Mouse (Mus musculus) liver, embryonic 13.5 days (tissue): ENCODE measurements at regions not wholly inside any gene's neighbourhood (a gene's known extent, or its start where the extent isn't known, plus 50 kb on each side); places are given as distances from the start of the nearest gene placed in this dataset.

Experiments
- ATAC-seq: fragments of 200-750 bp; cut with Nextera tagmentation; 2 replicates; pipeline ENCODE4 v1.8.0; 2017; ENCODE audit warnings: low read depth, mild to moderate bottlenecking, moderate number of reproducible peaks, moderate library complexity
- DNase-seq: peaks from one replicate; pipeline ENCODE4 v3.0.0; 2022
- H3K27ac ChIP-seq: fragments of 300-500 bp; sonication (generic); 2 replicates; pipeline ENCODE4 v1.5.1; 2015; ENCODE audit warnings: moderate library complexity, mild to moderate bottlenecking, inconsistent platforms
- H3K27me3 ChIP-seq: fragments of 300-500 bp; sonication (generic); 2 replicates; pipeline ENCODE4 v1.6.1; 2015; ENCODE audit warnings: mild to moderate bottlenecking, inconsistent platforms
- H3K36me3 ChIP-seq: fragments of 300-500 bp; sonication (generic); 2 replicates; pipeline ENCODE4 v1.6.1; 2015; ENCODE audit warnings: mild to moderate bottlenecking, inconsistent platforms
- H3K4me1 ChIP-seq: fragments of 300-500 bp; sonication (generic); replicated peaks from 2 replicates; pipeline ENCODE4 v1.6.1; 2015; ENCODE audit warnings: inconsistent platforms
- H3K4me2 ChIP-seq: fragments of 300-500 bp; sonication (generic); 2 replicates; pipeline ENCODE4 v1.6.1; 2015; ENCODE audit warnings: inconsistent platforms, mild to moderate bottlenecking, moderate library complexity
- H3K4me3 ChIP-seq: fragments of 300-500 bp; sonication (generic); replicated peaks from 2 replicates; pipeline ENCODE4 v1.5.1; 2015; ENCODE audit warnings: mild to moderate bottlenecking, inconsistent platforms
- H3K9ac ChIP-seq: fragments of 300-500 bp; sonication (generic); 2 replicates; pipeline ENCODE4 v1.6.1; 2015; ENCODE audit warnings: mild to moderate bottlenecking, inconsistent platforms
- H3K9me3 ChIP-seq: fragments of 300-500 bp; sonication (generic); replicated peaks from 2 replicates; pipeline ENCODE4 v1.6.1; 2016; ENCODE audit warnings: inconsistent platforms
- WGBS: fragments of 180-500 bp; shearing (Covaris S2); methylation state at CpG from one replicate; pipeline ENCODE4 v1.1.7; 2015; ENCODE audit not compliant: insufficient replicate concordance; 5-methylcytosine and 5-hydroxymethylcytosine counted together

DNA sequence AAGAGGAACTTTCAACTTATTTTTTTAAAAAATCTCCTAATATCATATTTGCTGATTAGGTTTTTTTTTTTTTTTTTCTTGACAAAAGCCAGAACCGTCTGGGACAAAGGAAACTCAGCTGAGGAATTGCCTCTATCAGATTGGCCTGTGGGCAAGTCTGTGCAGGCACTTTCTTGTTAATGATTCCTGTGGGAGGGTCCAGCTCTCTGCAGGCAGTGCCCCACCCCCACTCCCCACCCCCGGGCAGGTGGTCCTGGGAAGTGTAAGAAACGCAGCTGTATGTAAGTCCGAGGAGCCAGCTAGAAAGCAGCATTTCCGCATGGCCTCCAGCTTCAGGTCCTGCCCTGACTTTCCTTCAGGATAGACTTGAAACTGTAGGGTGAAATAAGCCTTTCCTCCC is 377.7 kb downstream of the Sox2 start:
- H3K4me3 ChIP-seq, result no peak overlapping the region
- no peaks in the 10 kb centered on the region for H3K9me3 ChIP-seq
- H3K9ac ChIP-seq, result no peak overlapping the region
- DNase-seq (no peak), ATAC-seq (no peak)
- WGBS, result 12% methylated on average over 5 of the region's 5 CpGs
- H3K4me2 ChIP-seq, result no peak overlapping the region
- no peaks in the 10 kb centered on the region for H3K27me3 ChIP-seq
- no peaks in the 10 kb centered on the region for H3K36me3 ChIP-seq
- no peaks in the 10 kb centered on the region for H3K4me1 ChIP-seq
- H3K27ac ChIP-seq, result no peak overlapping the region

GRCm38 (mm10) chr3:35029924-35030323 is 379.7 kb downstream of the Sox2 start:
- 68% methylated on average over 8 of the region's 8 CpGs for WGBS
- H3K4me1 ChIP-seq, result no peaks in the 10 kb centered on the region

DNA sequence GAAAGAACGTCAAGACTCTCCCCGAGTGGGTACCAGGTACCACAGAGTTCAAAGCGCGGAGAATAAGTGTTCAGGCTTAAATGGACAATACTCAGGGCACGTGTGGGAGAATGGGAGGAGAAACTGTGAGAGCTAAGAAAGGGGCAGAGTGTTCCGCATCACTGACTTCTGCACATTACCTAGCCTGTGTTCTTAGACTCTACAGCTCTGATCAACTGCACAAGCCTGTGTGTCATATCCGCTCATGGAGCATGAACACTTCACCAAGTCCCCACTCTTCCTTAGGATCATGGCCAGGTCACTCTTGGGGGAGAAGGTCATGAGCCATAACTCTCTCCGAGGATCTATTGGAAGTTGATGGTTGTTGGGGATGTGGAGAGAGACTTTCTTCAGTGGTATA is 383.4 kb downstream of the Sox2 start:
- 70% methylated on average over 8 of the region's 8 CpGs for WGBS
- no peak overlapping the region for H3K9ac ChIP-seq
- H3K4me3 ChIP-seq, result no peak overlapping the region
- ATAC-seq (no peak), DNase-seq (no peak)
- H3K4me1 ChIP-seq, result no peaks in the 10 kb centered on the region
- H3K4me2 ChIP-seq, result no peak overlapping the region
- no peaks in the 10 kb centered on the region for H3K36me3 ChIP-seq
- no peaks in the 10 kb centered on the region for H3K27me3 ChIP-seq
- no peaks in the 10 kb centered on the region; the same call in 1 of the 2 replicates for H3K9me3 ChIP-seq
- no peak overlapping the region for H3K27ac ChIP-seq

More at GRCm38 (mm10) chr3:35029924-35030323, 379.7 kb downstream of the Sox2 start:
- Histone ChIP-seq H3K9ac (no peak overlapping the region), H3K27ac (no peak overlapping the region), H3K4me3 (no peak overlapping the region), H3K36me3 (no peaks in the 10 kb centered on the region), H3K4me2 (no peak overlapping the region), H3K9me3 (no peaks in the 10 kb centered on the region), H3K27me3 (no peaks in the 10 kb centered on the region)
- ATAC-seq (no peak), DNase-seq (no peak)

DNA sequence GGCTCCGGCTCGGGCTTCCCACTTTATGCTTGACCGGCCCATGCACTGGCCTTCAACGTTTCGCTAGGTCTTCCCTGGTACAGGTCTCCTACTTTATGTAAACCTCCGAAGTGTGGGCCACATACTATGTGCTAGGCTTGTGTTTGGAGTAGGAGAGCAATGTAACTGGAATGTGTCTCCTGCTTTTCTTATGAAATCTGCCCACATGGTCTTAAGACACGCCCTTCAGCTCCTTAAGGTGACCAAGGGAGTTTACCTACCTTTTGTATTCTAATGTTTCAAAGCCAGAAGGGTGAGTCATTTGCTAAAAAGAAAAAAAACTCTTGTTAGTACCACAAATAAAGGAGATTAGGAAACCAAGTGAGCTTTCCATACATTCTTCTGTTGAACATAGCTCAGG is 385.0 kb downstream of the Sox2 start:
- Histone ChIP-seq H3K4me1 (no peaks in the 10 kb centered on the region), H3K27ac (no peak overlapping the region), H3K4me2 (no peak overlapping the region), H3K9me3 (no peaks in the 10 kb centered on the region; the same call in 1 of the 2 replicates), H3K9ac (no peak overlapping the region), H3K36me3 (no peaks in the 10 kb centered on the region), H3K27me3 (no peaks in the 10 kb centered on the region), H3K4me3 (no peak overlapping the region)
- WGBS, result 71% methylated on average over 7 of the region's 7 CpGs
- DNase-seq (no peak), ATAC-seq (no peak)

- no peak overlapping the region for H3K9ac ChIP-seq
- H3K36me3 ChIP-seq, result no peaks in the 10 kb centered on the region
- ATAC-seq (no peak), DNase-seq (no peak)
- 60% methylated on average over 2 of the region's 2 CpGs for WGBS
- no peak overlapping the region for H3K4me2 ChIP-seq
- H3K9me3 ChIP-seq, result no peaks in the 10 kb centered on the region
- no peak overlapping the region for H3K27ac ChIP-seq
- H3K4me3 ChIP-seq, result no peak overlapping the region
- no peaks in the 10 kb centered on the region for H3K27me3 ChIP-seq
- no peaks in the 10 kb centered on the region for H3K4me1 ChIP-seq
These were observed 393.5 kb downstream of the Sox2 start for GRCm38 (mm10) chr3:35043705-35044104.

DNA sequence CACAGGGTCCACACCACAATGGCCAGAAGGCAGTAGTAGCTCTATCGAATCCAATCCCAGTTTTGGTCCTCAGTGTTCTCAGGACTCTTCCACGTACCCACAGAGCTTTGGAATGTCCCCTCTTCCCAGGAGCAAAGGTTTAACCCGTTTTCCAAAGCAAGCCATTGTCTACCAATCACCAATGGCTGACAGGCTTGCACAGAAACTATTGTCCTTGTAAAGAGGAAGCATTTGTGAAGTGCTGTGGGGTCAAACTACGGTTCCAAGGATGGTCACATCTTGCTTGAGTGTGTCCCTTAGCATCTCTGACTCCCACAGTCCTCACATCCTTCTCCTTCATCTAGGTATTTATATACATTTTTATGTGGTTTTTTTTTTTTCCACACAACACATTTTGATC is 409.2 kb downstream of the Sox2 start:
- WGBS, result 28% methylated on average over 4 of the region's 4 CpGs
- H3K4me3 ChIP-seq, result no peak overlapping the region

GRCm38 (mm10) chr3:35060042-35060441 is 409.8 kb downstream of the Sox2 start:
- no peak overlapping the region for H3K4me2 ChIP-seq
- no peak overlapping the region for H3K9ac ChIP-seq
- 39% methylated on average over 10 of the region's 10 CpGs for WGBS
- ATAC-seq (no peak), DNase-seq (no peak)
- H3K27me3 ChIP-seq, result no peaks in the 10 kb centered on the region
- H3K27ac ChIP-seq, result no peak overlapping the region
- H3K4me3 ChIP-seq, result no peak overlapping the region
- H3K36me3 ChIP-seq, result no peaks in the 10 kb centered on the region
- H3K4me1 ChIP-seq, result no peaks in the 10 kb centered on the region
- no peaks in the 10 kb centered on the region for H3K9me3 ChIP-seq

More for the DNA sequence above, 409.2 kb downstream of the Sox2 start:
- no peaks in the 10 kb centered on the region for H3K36me3 ChIP-seq
- H3K27ac ChIP-seq, result no peak overlapping the region
- no peaks in the 10 kb centered on the region for H3K9me3 ChIP-seq
- no peak for ATAC-seq
- no peak overlapping the region for H3K9ac ChIP-seq
- no peaks in the 10 kb centered on the region for H3K4me1 ChIP-seq
- DNase-seq, result no peak
- no peaks in the 10 kb centered on the region for H3K27me3 ChIP-seq
- no peak overlapping the region for H3K4me2 ChIP-seq

- no peaks in the 10 kb centered on the region for H3K4me1 ChIP-seq
- H3K36me3 ChIP-seq, result no peaks in the 10 kb centered on the region
- no peaks in the 10 kb centered on the region for H3K9me3 ChIP-seq
- H3K9ac ChIP-seq, result no peak overlapping the region
- H3K27me3 ChIP-seq, result no peaks in the 10 kb centered on the region
- H3K27ac ChIP-seq, result no peak overlapping the region
- WGBS, result 55% methylated on average over 9 of the region's 9 CpGs
- H3K4me2 ChIP-seq, result no peak overlapping the region
- DNase-seq (no peak), ATAC-seq (no peak)
- no peak overlapping the region for H3K4me3 ChIP-seq
These were observed 416.6 kb downstream of the Sox2 start for GRCm38 (mm10) chr3:35066824-35067223.

DNA sequence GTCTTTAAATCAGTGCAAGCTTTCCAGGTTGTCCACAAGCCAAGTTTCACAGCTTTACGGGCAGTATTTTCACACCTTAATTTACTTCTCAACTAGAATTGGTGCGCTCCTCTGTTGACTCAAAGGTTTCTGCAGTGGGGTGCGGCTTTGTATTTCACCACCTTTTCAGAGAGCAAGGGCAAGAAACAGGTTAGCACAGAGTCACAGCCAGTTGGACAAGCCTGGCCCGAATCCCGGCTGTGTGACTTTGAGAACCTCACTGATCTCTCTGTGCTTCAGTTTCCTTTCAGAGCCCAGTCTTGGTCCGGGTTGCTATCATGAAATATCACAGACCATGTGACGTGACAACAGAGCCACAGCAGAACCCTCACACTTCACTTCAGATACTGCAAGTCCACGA is 418.4 kb downstream of the Sox2 start:
- no peak for DNase-seq
- H3K9ac ChIP-seq, result no peak overlapping the region
- H3K27me3 ChIP-seq, result no peaks in the 10 kb centered on the region
- WGBS, result 68% methylated on average over 8 of the region's 8 CpGs
- no peak overlapping the region for H3K4me2 ChIP-seq
- ATAC-seq, result no peak
- H3K27ac ChIP-seq, result no peak overlapping the region
- no peaks in the 10 kb centered on the region for H3K9me3 ChIP-seq
- H3K4me1 ChIP-seq, result no peaks in the 10 kb centered on the region
- no peak overlapping the region for H3K4me3 ChIP-seq
- H3K36me3 ChIP-seq, result no peaks in the 10 kb centered on the region

DNA sequence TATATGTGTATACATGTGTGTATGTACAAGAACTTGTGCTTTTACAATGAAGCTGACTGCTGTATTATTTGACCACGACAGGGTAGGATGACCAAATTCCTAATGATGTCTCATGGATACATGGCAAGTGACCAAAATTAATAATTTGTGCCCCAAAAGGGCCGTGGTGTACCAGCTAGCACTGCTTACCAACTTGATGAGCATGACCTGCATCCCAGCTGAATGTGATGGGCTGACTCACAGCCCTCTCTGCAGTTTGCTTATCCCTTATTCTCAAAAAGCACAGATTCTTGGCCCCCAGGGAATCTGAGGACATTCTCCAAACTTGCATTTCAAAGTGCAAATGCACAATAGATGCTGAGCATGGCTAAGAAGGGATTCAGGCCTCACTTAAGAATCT is 420.8 kb downstream of the Sox2 start:
- Histone ChIP-seq H3K27me3 (no peaks in the 10 kb centered on the region), H3K4me2 (no peak overlapping the region), H3K9ac (no peak overlapping the region), H3K4me1 (no peaks in the 10 kb centered on the region), H3K36me3 (no peaks in the 10 kb centered on the region), H3K9me3 (no peaks in the 10 kb centered on the region), H3K4me3 (no peak overlapping the region), H3K27ac (no peak overlapping the region)
- DNase-seq (no peak), ATAC-seq (no peak)
- WGBS, result 38% methylated on average over 2 of the region's 2 CpGs

DNA sequence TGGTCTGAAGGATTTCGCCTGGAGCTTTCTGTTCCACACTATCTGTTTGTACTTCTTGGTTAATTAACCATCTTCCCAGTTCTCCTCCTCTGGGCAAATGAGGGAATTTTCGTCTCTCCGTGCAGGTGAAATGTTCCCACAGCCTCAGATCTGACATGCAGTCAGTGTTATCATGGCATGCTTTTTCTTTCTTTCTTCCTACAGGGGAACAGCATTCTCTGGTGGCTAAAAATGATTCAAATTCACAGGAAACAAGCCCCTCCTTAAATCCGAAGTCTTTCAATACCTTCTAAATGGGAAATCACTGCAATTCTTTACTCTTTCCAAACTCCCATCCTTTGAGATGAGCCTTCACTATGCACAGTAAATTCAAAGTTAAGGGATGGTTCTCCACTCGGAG is 429.7 kb downstream of the Sox2 start:
- no peak for DNase-seq
- Histone ChIP-seq H3K4me2 (no peak overlapping the region), H3K4me1 (no peaks in the 10 kb centered on the region), H3K4me3 (no peak overlapping the region), H3K9me3 (no peaks in the 10 kb centered on the region), H3K36me3 (no peaks in the 10 kb centered on the region), H3K27ac (no peak overlapping the region), H3K9ac (no peak overlapping the region), H3K27me3 (no peaks in the 10 kb centered on the region)
- ATAC-seq, result no peak
- WGBS, result 39% methylated on average over 5 of the region's 5 CpGs

DNA sequence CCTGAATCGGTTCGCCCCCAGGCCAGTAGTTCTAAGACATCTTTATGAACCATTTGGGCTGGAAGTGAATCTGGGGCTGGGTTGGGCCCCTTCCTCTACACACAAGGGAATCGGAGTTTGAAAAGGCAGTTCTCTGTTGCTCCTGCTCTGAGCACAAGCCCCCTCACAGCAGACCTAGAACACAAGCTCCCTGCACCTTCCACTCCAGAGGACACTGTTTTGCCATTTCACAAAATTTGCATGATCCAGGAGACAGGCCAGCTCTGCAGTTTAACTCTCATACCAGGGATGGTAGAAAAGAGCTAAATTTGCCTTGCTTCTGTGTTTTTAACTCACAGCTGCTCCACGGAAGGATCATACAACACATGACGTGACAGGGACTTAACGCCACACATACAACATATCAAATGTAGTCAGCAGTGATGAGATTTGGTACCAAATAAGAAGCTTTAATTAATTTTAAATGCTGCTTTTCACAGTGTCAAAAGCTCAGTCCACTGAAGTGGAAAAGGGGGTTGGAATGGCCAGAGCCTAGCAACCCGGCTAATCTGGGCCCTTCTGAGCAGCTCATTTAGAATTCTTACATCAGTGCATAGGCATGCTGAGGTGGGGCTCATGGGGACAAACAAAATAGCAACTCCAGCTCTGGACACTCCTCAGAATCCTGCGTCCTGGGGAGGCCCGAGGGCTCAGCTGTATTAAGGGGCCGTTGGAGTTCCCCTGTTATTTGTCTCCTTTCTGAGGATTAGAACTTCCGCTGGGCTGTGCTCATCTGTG is 434.1 kb downstream of the Sox2 start:
- no peaks in the 10 kb centered on the region for H3K9me3 ChIP-seq
- ATAC-seq (no peak), DNase-seq (no peak)
- no peaks in the 10 kb centered on the region for H3K4me1 ChIP-seq
- no peak overlapping the region for H3K9ac ChIP-seq
- H3K27ac ChIP-seq, result no peak overlapping the region
- H3K27me3 ChIP-seq, result no peaks in the 10 kb centered on the region
- 69% methylated on average over 11 of the region's 11 CpGs for WGBS
- no peak overlapping the region for H3K4me3 ChIP-seq
- no peak overlapping the region for H3K4me2 ChIP-seq
- no peaks in the 10 kb centered on the region for H3K36me3 ChIP-seq
